Mouse (Mus musculus) right cerebral cortex, adult 18-20 months (tissue): ENCODE measurements around the gene Senp7.
A peak's percentile ranks its signal among the peaks of the same experiment; 100 is the strongest.

ENCODE experiments used
- DNase-seq: peaks from one replicate; pipeline ENCODE4 v3.0.0; 2022; ENCODE audit warnings: mixed read lengths

The Senp7 gene

DNA sequence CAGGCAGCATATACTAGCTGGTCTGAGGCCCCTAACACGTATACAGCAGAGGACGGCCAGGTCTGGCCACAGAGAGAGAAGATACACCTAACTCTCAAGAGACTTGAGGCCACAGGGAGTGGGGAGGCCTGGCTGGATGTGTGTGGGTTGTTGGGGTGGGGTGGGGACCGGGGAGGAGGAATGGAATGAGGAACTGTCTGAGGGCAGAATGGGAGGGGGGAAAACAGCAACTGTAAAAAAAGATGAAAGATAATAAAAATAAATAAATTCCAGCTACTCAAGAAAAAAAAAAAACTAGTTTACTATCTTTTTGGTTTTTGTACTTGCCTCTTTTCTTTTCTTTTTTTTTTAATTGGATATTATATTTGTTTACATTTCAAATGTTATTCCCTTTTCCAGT, 91.8 kb downstream of the Senp7 start:
- DNase-seq, result no peak

GRCm38 (mm10) chr16:56144876-56145555, 96.9 kb downstream of the Senp7 start:
- DNase-seq, result no peak

DNA sequence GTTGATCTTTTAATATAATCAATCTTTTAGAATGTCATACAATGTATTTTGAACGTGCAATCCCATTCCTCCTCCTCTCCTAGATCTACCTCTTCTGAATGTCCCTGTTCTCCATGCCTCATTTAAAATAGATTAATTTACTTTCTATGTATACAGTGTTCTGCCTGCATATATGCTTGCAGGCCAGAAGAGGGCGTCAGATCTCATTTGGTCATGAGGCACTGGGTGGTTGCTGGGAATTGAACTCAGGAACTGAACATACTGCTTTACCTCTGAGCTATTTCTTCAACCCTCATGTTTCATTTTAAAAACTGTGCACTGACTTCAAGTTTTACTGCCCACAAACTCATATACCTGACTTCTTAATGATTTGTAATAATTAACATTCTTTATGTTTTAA, 99.5 kb downstream of the Senp7 start:
- DNase-seq, result no peak

DNA sequence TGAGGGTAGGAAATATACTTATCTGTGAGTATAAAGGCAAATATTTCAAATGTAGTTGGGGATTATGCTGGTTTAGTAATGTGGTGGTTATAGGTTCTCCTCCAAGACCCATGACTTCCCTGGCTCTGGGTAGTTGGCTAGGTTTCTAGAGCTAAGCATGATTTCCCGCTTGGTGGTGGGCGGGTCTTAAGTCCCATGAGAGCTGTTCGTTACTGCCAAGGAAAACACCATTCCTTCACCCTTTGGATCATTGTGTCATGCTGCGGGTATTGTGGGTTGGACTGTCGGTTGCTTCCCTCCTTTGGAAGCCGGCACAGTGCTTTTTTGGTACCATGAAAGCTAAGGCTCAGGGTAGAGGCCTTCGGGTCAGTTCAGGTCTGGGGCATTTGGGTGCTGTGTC, 115.3 kb downstream of the Senp7 start:
- DNase-seq, result no peak

- no peak for DNase-seq
Measured at GRCm38 (mm10) chr16:56170247-56170646, 122.1 kb downstream of the Senp7 start.

GRCm38 (mm10) chr16:56175867-56176581, 127.9 kb downstream of the Senp7 start:
- peak; percentile 31 for DNase-seq

DNA sequence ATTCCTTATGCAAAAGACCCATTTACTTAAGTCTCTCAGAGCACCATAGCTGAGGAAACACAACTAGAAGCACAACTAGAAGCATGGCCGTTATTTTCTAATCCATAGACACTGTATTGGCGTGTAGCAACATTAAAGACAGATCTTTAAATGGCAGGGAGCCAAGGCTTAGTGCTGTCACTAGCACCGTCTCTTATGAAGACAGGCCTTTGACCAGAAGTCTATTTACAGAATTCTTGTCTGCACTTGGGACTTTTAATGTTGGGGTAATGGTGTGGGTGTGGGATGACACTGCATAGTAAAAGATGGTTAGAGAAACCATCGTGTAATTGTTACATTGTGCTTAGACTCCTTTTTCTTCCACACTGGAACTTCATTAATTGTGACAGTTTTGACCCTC, 138.7 kb downstream of the Senp7 start:
- no peak for DNase-seq

GRCm38 (mm10) chr16:56188198-56188597, 140.1 kb downstream of the Senp7 start:
- DNase-seq, result no peak

GRCm38 (mm10) chr16:56204051-56204450, 155.9 kb downstream of the Senp7 start, which contains the start of gene Impg2:
Gene Impg2 (plus strand): TSS chr16:56204313.
- DNase-seq, result no peak

DNA sequence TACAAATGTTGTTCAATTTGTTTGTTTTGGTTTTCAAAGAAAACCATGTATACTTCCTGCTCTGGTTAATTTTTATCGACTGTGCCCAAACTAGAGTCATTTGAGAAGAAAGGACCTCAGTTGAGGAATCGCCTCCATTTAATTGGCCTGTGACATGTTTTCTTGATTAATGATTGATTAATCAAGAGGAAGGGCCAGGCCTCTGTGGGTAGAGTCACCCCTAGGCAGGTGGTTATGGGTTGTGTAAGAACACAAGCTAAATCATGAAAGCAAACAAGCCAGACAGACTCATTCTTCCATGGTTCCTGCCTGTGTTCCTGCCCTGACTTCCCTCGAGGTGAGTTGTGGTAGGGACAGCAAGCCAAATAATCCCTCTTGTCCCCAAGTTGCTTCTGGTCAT, 164.6 kb downstream of the Senp7 start:
- no peak for DNase-seq

DNA sequence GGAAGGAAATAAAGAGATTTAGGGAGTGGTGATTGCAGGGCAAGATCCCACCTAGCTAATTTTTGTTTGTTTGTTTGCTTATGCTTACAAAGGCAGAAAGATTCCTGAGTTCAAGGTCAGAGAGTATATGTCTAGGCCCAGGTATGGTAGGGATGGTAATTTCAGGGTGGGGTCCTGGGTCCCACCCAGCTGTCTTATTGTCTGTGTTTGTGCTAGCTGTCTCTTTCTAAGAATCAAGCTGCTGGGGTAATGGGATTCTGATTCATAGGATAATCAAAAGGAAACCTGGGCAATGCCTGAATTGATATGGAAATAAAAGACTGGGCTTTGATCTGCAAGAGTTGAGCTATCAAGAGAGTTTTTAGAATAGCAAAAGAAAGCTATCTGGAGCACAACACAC, 179.5 kb downstream of the Senp7 start:
- DNase-seq, result no peak

GRCm38 (mm10) chr16:56229455-56229854, 181.3 kb downstream of the Senp7 start:
- DNase-seq, result no peak

DNA sequence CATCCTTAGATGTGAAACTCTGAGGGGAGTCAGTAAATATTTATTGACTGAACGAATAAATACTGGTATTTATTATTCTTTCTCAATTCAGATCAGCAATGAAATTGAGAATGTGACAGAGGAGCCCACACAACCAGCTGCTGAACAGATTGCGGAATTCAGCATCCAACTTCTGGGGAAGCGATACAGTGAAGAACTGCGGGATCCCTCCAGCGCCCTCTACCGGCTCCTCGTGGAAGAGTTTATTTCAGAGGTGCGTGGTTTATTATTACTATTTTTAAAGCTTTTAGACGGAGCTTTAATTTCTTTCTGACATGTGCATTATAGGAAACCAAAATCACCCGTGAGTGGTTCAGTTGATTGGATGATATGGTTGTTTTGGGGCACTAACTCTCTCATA, 183.2 kb downstream of the Senp7 start:
- peak; percentile 17 for DNase-seq

- DNase-seq, result no peak
Measured at GRCm38 (mm10) chr16:56232736-56233135, 184.6 kb downstream of the Senp7 start.
